Mouse (Mus musculus) lung, embryonic 15.5 days (tissue): ENCODE results near the gene Ube2e1. TPM values are rescaled to one million over a fixed set of nuclear protein-coding genes. Genes with fewer than 3 reads are reported as not detected.

Source experiments
- ATAC-seq: fragments of 200-750 bp; cut with Nextera tagmentation; 2 replicates; pipeline ENCODE4 v1.8.0; 2017; ENCODE audit warnings: moderate number of reproducible peaks, borderline replicate concordance; ENCODE audit not compliant: low FRiP score, low TSS enrichment; ENCODE audit errors: extremely low read depth
- H3K27ac ChIP-seq: fragments of 300-500 bp; sonication (generic); 2 replicates; pipeline ENCODE4 v1.5.1; 2015; ENCODE audit warnings: moderate library complexity, mild to moderate bottlenecking, inconsistent platforms
- H3K27me3 ChIP-seq: fragments of 300-500 bp; sonication (generic); 2 replicates; pipeline ENCODE4 v1.6.1; 2015; ENCODE audit warnings: inconsistent platforms
- H3K36me3 ChIP-seq: fragments of 300-500 bp; sonication (generic); 2 replicates; pipeline ENCODE4 v1.6.1; 2015; ENCODE audit warnings: inconsistent platforms
- H3K4me1 ChIP-seq: fragments of 300-500 bp; sonication (generic); 2 replicates; pipeline ENCODE4 v1.6.1; 2015; ENCODE audit warnings: inconsistent platforms
- H3K4me2 ChIP-seq: fragments of 300-500 bp; sonication (generic); 2 replicates; pipeline ENCODE4 v1.6.1; 2015; ENCODE audit warnings: inconsistent platforms, mild to moderate bottlenecking, moderate library complexity
- H3K4me3 ChIP-seq: fragments of 300-500 bp; sonication (generic); 2 replicates; pipeline ENCODE4 v1.5.1; 2015; ENCODE audit warnings: mild to moderate bottlenecking, inconsistent platforms
- H3K9ac ChIP-seq: fragments of 300-500 bp; sonication (generic); 2 replicates; pipeline ENCODE4 v1.6.1; 2015; ENCODE audit warnings: inconsistent platforms
- H3K9me3 ChIP-seq: fragments of 300-500 bp; sonication (generic); 2 replicates; pipeline ENCODE4 v1.6.1; 2016; ENCODE audit warnings: inconsistent platforms
- WGBS: fragments of 180-500 bp; shearing (Covaris S2); methylation state at CpG from one replicate; pipeline ENCODE4 v1.1.7; 2015; 5-methylcytosine and 5-hydroxymethylcytosine counted together
- polyA plus RNA-seq: library from polyadenylated mRNA; unstranded; fragments of >200 nt; fragmentation: Nextera tagmentation; extraction: Ambion mirVana; gene quantifications from 2 replicates; pipeline ENCODE4 v1.2.1, GENCODE M21; 2015

The Ube2e1 gene
- polyA plus RNA-seq, 1 experiment from 2014 or later, result 135 TPM

DNA sequence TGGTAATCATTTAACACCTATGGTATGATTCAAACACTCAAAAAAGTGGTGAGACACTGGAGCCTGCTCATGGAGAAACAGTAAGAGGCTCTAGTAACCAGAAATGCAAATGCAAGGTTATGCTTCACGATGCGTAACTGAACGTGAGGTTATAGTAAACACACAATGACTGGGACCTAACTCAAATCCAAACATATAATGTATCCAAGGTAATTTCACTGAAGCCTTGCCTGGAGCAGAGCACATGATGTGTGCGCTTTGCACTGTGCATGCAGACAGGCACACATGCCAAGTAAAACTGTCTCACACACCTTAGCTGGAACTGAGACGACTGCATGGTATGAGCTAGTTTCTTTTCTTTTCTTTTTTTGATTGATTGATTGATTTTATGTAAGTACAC lies 27.5 kb downstream of the Ube2e1 start:
- no peak overlapping the region for H3K27ac ChIP-seq
- no peaks in the 10 kb centered on the region for H3K27me3 ChIP-seq
- 0 out of 2 replicates have a peak, but pooled peaks cover 4% of the 10 kb centered on the region for H3K4me1 ChIP-seq
- no peak overlapping the region for H3K4me2 ChIP-seq
- H3K9me3 ChIP-seq, result no peaks in the 10 kb centered on the region
- H3K36me3 ChIP-seq, result peaks cover 3% of the 10 kb centered on the region; the same call in 1 of the 2 replicates
- H3K4me3 ChIP-seq, result no peak overlapping the region
- H3K9ac ChIP-seq, result no peak overlapping the region
- no peak for ATAC-seq
- WGBS, result 85% methylated on average over 5 of the region's 5 CpGs

DNA sequence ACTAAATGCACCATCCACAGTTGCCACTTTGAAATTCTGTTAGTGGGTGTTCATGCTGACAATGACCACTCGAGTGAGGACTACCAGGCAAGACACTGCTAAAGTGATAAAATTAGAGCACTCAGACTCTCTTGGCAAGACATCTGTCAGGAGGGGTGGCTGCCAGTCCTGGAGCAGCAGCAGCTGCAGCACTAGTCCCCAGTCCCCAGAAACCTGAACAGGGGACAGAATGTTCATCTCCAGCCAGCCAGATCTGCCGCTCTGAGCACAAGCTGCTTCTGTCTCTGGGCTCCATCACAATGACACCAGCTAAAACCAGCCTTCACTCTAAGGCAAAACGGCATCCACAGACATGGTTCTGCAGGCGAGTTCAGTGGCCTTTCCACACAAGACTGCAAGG lies 28.4 kb downstream of the Ube2e1 start:
- Histone ChIP-seq H3K27me3 (no peaks in the 10 kb centered on the region), H3K4me3 (no peak overlapping the region), H3K4me2 (no peak overlapping the region), H3K36me3 (peaks cover 3% of the 10 kb centered on the region; the same call in 1 of the 2 replicates), H3K4me1 (0 out of 2 replicates have a peak, but pooled peaks cover 4% of the 10 kb centered on the region), H3K9me3 (no peaks in the 10 kb centered on the region), H3K9ac (no peak overlapping the region), H3K27ac (no peak overlapping the region)
- no peak for ATAC-seq
- 80% methylated on average over 4 of the region's 4 CpGs for WGBS

DNA sequence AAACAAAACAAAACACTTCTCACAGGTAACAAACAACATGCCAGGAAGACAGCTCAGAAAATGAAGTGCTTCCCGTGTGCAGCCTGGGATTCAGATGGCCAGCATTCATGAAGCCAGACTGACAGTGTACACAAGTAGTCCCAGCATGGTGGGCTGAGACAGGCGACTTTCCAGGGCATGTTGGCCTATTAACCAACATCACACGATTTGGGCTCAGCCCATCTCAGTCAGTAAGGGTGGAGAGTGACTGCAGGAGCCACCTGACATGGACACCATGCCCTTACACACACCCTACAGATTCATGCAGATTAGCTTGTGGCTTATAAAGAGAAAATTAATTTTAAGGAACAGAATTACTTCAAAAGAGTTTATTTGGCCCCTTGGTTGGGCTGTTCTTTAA lies 28.9 kb downstream of the Ube2e1 start:
- 0 out of 2 replicates have a peak, but pooled peaks cover 4% of the 10 kb centered on the region for H3K4me1 ChIP-seq
- H3K9ac ChIP-seq, result no peak overlapping the region
- no peak overlapping the region for H3K27ac ChIP-seq
- no peak overlapping the region for H3K4me2 ChIP-seq
- no peaks in the 10 kb centered on the region for H3K9me3 ChIP-seq
- ATAC-seq, result no peak
- WGBS, result 64% methylated on average over 3 of the region's 3 CpGs
- no peaks in the 10 kb centered on the region for H3K27me3 ChIP-seq
- no peak overlapping the region for H3K4me3 ChIP-seq
- H3K36me3 ChIP-seq, result peaks cover 3% of the 10 kb centered on the region; the same call in 1 of the 2 replicates

DNA sequence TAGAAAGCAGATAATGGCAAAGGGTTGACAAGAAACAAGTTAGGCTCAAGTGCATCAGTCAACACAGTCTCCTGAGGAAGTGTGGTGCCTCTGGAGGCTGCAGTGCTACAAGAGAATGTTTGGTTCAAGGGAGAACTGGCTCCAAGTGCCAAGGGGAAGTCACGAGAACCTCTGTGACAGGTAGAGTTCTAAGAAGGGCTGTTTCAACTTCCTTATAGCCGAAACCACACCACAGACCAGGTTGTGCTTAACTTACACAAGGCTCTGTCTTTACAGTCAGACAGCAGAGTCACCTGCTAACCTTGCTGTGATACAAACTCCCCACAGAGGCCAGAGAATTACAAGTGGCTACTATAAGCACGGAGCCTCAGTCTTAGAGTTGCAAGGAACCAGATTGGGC lies 30.1 kb downstream of the Ube2e1 start:
- no peak overlapping the region for H3K4me3 ChIP-seq
- H3K27ac ChIP-seq, result no peak overlapping the region
- H3K9ac ChIP-seq, result no peak overlapping the region
- H3K4me1 ChIP-seq, result 0 out of 2 replicates have a peak, but pooled peaks cover 4% of the 10 kb centered on the region
- H3K27me3 ChIP-seq, result no peaks in the 10 kb centered on the region
- no peaks in the 10 kb centered on the region for H3K9me3 ChIP-seq
- peaks cover 3% of the 10 kb centered on the region; the same call in 1 of the 2 replicates for H3K36me3 ChIP-seq
- 59% methylated on average over 3 of the region's 3 CpGs for WGBS
- no peak overlapping the region for H3K4me2 ChIP-seq
- no peak for ATAC-seq

DNA sequence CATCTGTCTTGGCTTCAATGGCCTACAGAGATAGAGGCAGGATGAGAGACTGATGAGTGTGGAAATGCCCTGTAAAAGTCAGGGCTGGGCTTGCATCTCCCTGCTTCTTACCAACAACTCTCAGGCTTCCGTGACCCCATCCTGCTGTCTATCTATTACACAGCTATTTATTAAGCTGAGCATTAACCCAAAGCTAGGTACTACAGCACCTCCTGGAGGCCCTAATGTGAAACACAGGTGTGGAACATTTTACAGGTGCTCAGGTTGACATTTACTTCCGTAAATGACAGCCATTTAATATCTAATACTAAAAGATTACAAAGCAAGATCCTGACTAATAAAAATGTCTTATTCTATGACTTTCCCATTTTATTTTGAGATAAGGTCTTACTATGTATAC lies 31.0 kb downstream of the Ube2e1 start:
- Histone ChIP-seq H3K27ac (no peak overlapping the region), H3K4me3 (no peak overlapping the region), H3K9me3 (no peaks in the 10 kb centered on the region), H3K9ac (no peak overlapping the region), H3K27me3 (no peaks in the 10 kb centered on the region), H3K36me3 (no peaks in the 10 kb centered on the region; the same call in 1 of the 2 replicates), H3K4me2 (no peak overlapping the region), H3K4me1 (0 out of 2 replicates have a peak, but pooled peaks cover 4% of the 10 kb centered on the region)
- WGBS, result 84% methylated on average over 2 of the region's 2 CpGs
- no peak for ATAC-seq

DNA sequence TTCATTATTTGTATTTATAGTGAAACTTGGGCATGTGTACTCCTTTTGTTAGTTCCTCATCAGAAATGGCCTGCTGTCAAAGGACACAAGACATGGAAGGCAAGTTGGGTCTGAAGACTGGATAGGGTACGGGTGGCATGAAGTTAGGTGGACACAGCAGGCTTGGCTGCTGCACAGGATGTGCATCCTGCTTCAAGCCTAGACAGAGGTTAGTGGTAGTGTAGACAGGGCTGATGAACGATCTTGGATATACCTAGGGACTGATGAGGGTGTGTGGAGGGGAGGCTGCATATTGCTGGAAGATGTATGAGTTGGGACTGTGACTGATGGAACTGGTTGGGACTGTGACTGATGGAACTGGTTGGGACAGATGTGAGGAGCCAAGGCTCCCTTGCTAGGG lies 32.8 kb downstream of the Ube2e1 start:
- Histone ChIP-seq H3K9ac (no peak overlapping the region), H3K9me3 (no peaks in the 10 kb centered on the region), H3K4me3 (no peak overlapping the region), H3K36me3 (no peaks in the 10 kb centered on the region), H3K4me2 (no peak overlapping the region), H3K27me3 (no peaks in the 10 kb centered on the region), H3K27ac (no peak overlapping the region), H3K4me1 (0 out of 2 replicates have a peak, but pooled peaks cover 4% of the 10 kb centered on the region)
- no peak for ATAC-seq
- 86% methylated on average over 2 of the region's 2 CpGs for WGBS

DNA sequence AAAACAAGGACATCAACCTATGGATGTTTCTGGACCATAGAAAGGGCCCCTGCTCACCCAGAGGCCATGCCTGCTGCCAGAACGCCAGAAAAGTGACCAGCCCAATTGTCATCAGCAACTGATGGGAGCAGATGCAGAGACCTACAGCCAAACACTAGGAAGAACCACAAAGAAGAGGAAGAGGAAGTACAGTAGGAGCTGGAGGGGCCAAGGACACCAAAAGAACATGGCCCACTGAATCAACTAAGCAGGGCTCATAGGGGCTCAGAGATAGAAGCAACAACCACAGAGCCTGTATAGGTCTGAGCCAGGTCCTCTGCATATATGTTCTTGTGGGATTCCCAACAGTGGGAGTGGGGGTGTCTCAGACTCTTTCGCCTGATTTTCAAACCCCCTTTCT lies 34.2 kb downstream of the Ube2e1 start:
- 76% methylated on average over 2 of the region's 2 CpGs for WGBS
- no peak overlapping the region for H3K4me3 ChIP-seq
- no peaks in the 10 kb centered on the region for H3K9me3 ChIP-seq
- H3K9ac ChIP-seq, result no peak overlapping the region
- H3K4me2 ChIP-seq, result no peak overlapping the region
- H3K27me3 ChIP-seq, result no peaks in the 10 kb centered on the region
- H3K36me3 ChIP-seq, result no peaks in the 10 kb centered on the region
- ATAC-seq, result no peak
- no peak overlapping the region for H3K27ac ChIP-seq
- 0 out of 2 replicates have a peak, but pooled peaks cover 4% of the 10 kb centered on the region for H3K4me1 ChIP-seq

DNA sequence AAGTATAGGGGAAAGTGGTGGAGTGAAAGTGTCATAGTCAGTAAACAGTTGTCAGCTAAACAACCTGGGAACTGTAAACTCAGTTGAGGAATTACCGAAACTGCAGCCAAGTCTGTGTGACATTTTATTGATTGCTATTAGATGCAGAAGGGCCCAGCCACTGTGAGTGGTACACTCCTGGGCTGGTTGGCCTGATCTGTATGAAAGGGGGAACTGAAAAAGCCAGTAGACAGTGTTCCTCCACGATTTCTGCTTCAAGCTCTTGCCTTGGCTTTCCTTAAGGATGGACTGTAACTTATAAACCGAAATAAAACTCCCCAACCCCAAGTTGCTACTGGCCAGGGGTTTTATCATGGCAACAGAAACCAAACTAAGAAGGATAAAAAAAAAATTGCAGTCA lies 39.1 kb downstream of the Ube2e1 start:
- H3K27me3 ChIP-seq, result no peaks in the 10 kb centered on the region
- WGBS, result 74% methylated on average over 3 of the region's 3 CpGs
- H3K27ac ChIP-seq, result no peak overlapping the region
- no peaks in the 10 kb centered on the region; the same call in 1 of the 2 replicates for H3K4me1 ChIP-seq
- ATAC-seq, result no peak
- H3K9me3 ChIP-seq, result no peaks in the 10 kb centered on the region
- H3K4me3 ChIP-seq, result no peak overlapping the region
- no peak overlapping the region for H3K9ac ChIP-seq
- no peak overlapping the region for H3K4me2 ChIP-seq
- no peaks in the 10 kb centered on the region for H3K36me3 ChIP-seq

DNA sequence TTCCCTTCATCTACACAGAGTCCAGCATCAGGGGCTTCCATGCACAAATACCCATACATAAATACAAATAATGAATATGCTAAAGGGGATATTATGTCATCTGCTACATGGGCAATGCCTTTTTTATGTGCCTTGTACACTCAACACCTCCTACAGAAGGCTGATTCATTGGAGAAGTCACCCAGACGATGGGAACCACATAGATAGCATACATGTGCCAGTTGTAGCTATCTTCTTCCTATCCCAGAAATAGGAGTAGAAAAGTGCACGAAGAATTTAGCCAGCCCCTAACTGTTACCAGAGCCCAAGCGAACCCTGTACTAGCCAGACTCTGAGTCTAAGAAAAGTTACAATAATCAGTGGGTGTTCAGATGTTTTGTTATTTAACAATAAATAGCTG lies 39.5 kb downstream of the Ube2e1 start:
- no peak overlapping the region for H3K9ac ChIP-seq
- no peak overlapping the region for H3K4me3 ChIP-seq
- no peaks in the 10 kb centered on the region for H3K27me3 ChIP-seq
- no peak overlapping the region for H3K27ac ChIP-seq
- peaks cover 3% of the 10 kb centered on the region; the same call in 1 of the 2 replicates for H3K4me1 ChIP-seq
- no peak overlapping the region for H3K4me2 ChIP-seq
- WGBS, result 81% methylated on average over 3 of the region's 3 CpGs
- H3K36me3 ChIP-seq, result no peaks in the 10 kb centered on the region
- no peak for ATAC-seq
- no peaks in the 10 kb centered on the region for H3K9me3 ChIP-seq

DNA sequence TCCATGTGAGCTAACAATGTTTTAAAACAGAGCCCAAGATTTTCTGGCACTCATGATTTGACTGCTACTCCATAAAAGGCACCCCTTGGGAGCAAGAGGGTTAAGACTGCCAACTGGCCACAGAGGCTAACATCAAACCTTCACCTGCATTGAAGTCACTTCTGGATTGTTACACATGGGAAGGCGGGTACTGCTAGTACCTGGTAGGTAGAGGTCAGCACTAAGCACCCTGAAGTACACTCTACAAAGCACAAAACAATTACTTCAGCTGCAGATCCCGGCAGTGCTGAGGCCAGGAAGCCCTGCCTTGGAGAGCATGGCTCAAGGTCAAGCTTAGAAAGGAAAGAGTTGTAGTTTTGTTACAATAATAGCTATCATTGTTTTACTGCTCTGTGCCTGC lies 44.3 kb downstream of the Ube2e1 start:
- H3K4me2 ChIP-seq, result no peak overlapping the region
- peaks cover 3% of the 10 kb centered on the region; the same call in 1 of the 2 replicates for H3K4me1 ChIP-seq
- H3K4me3 ChIP-seq, result no peak overlapping the region
- 58% methylated on average over 2 of the region's 2 CpGs for WGBS
- H3K27me3 ChIP-seq, result no peaks in the 10 kb centered on the region
- H3K36me3 ChIP-seq, result peaks cover 6% of the 10 kb centered on the region; the same call in 1 of the 2 replicates
- no peak for ATAC-seq
- H3K9me3 ChIP-seq, result no peaks in the 10 kb centered on the region
- no peak overlapping the region for H3K9ac ChIP-seq
- H3K27ac ChIP-seq, result no peak overlapping the region

DNA sequence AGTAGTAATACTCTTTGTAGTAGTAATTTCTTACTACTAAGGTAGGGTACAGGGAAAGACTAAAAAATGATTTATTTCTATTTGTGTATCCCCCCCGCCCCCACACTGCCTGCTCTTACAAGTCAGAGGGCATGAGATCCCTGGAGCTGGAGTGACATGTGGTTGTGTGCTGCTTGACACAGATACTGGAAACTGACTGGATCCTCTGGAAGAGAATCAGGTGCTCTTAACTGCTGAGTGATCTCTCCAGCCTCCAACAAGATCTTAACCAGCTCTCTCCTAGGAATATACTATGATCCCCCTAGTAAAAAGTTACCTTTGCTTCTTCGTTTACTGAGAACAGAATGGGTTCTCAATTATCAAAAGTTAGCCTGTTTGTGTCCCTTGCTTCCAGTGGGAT lies 45.2 kb downstream of the Ube2e1 start:
- ATAC-seq, result no peak
- no peak overlapping the region for H3K4me3 ChIP-seq

DNA sequence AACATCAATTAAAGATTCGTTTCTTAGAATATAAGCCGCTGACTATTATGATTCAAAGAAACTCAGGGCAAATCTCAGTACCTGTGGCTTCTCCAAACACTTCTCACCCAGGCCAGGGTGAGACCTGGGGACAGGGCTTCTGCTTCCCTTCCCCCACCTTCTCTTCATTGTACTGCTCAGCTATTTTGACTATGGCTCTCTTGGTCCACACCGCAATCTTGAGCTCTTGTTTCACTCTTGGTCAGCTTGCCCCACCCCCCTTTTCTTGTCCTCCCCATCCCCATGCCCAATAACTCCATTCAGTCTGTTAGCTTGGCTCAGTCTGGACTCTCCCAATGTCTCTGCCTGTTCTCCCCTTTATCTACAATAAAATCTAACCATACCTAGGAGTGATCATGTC lies 46.2 kb downstream of the Ube2e1 start:
- ATAC-seq, result no peak
- H3K4me1 ChIP-seq, result peaks cover 3% of the 10 kb centered on the region; the same call in 1 of the 2 replicates
- no peak overlapping the region for H3K4me2 ChIP-seq
- WGBS, result 74% methylated on average over 3 of the region's 3 CpGs
- H3K4me3 ChIP-seq, result no peak overlapping the region
- H3K27ac ChIP-seq, result no peak overlapping the region
- no peak overlapping the region for H3K9ac ChIP-seq
- no peaks in the 10 kb centered on the region for H3K27me3 ChIP-seq
- peaks cover 13% of the 10 kb centered on the region; the same call in 1 of the 2 replicates for H3K36me3 ChIP-seq
- H3K9me3 ChIP-seq, result no peaks in the 10 kb centered on the region

More for the DNA sequence above, 45.2 kb downstream of the Ube2e1 start:
- Histone ChIP-seq H3K4me2 (no peak overlapping the region), H3K27me3 (no peaks in the 10 kb centered on the region), H3K36me3 (peaks cover 13% of the 10 kb centered on the region; the same call in 1 of the 2 replicates), H3K9ac (no peak overlapping the region), H3K27ac (no peak overlapping the region), H3K9me3 (no peaks in the 10 kb centered on the region), H3K4me1 (peaks cover 3% of the 10 kb centered on the region; the same call in 1 of the 2 replicates)
- 87% methylated on average over 2 of the region's 2 CpGs for WGBS

DNA sequence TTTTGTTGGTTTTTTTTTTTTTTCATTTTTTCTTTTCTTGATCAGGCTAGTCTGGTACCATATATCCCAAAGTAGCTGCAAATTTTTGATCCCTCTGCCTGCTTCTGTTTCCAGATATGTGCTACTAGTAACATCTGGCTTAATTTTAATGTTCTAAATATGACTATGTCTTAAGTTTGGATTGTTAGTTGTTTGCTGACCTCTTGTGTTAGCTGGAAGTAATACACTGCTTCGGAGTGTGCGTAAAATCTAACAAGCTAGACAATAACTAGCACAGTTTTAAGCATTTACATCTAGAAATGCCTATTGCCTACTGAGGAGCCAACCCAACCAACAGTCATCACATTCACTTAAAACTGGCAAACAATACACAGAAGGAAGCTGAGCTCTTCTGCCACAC lies 47.1 kb downstream of the Ube2e1 start:
- WGBS, result 74% methylated on average over 2 of the region's 2 CpGs
- ATAC-seq, result no peak

More for the DNA sequence above, 47.1 kb downstream of the Ube2e1 start:
- H3K4me1 ChIP-seq, result peaks cover 3% of the 10 kb centered on the region; the same call in 1 of the 2 replicates
- no peaks in the 10 kb centered on the region for H3K9me3 ChIP-seq
- peaks cover 21% of the 10 kb centered on the region for H3K36me3 ChIP-seq
- H3K4me3 ChIP-seq, result no peak overlapping the region
- no peak overlapping the region for H3K4me2 ChIP-seq
- no peak overlapping the region for H3K9ac ChIP-seq
- H3K27me3 ChIP-seq, result no peaks in the 10 kb centered on the region
- no peak overlapping the region for H3K27ac ChIP-seq
